Mouse (Mus musculus): ENCODE data around the gene Scgb1b12. TPM values are rescaled to one million over a fixed set of nuclear protein-coding genes. Genes with fewer than 3 reads are reported as not detected.

The Scgb1b12 gene
- not detected for polyA plus RNA-seq (2014; fragmentation: Illumina TruSeq; extraction: RNeasy Lipid Tissue Mini Kit (QIAGEN cat#74804))

DNA sequence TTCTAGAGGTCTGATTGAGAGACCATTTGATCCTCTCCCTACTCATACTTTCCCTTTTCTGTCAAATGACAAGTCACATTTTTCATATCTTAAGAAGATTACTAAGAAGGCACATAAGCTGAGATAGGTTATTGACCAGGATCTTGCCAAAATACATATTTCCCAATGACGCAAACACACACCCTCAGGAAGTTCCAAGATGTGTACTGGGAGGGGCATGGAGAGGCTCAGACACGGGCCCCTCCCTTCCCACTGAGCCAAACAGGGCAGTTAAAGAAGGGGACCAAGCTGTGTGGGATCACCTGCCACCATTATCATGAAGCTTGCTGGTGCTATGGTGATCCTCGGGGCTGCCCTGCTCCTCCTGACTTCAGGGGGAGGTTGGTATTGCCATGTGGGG, at the start of gene Scgb1b12:
Gene Scgb1b12, plus strand, starts transcription at position 301 of the 400 bp plus-strand sequence.

DNA sequence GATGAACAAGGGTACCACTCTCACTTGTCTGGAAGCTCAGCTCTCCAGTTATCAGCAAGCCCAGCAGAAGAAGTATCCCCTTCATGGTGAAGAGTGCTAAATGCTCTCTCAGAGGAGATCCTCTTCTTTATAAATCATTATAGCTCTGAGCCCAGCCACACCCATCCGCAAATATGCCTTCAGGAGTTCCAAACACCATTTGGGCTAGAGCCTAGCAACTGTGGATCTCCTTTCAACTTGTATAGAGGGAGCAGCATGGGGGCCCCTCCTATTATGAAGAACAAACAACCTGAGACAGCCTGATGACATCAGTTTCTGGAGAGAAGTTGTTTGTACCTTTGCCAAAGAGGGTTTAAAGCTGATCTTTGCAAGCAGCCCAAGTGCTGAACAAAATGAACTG, 6.8 kb upstream of the Scgb1b12 start, which contains the start of gene Scgb2b12:
Gene Scgb2b12, minus strand, starts transcription at position 101 of the 400 bp plus-strand sequence.

Other genes with a start within 250 kb of the Scgb1b12 start
- gene Scgb1b10, start 233.3 kb upstream of the Scgb1b12 start, polyA plus RNA-seq (2014; fragmentation: Illumina TruSeq; extraction: RNeasy Lipid Tissue Mini Kit (QIAGEN cat#74804)) = not detected
- gene Scgb2b11, start 123.0 kb upstream of the Scgb1b12 start, polyA plus RNA-seq (2014; fragmentation: Illumina TruSeq; extraction: RNeasy Lipid Tissue Mini Kit (QIAGEN cat#74804)) = not detected
- gene Scgb1b11, start 111.3 kb upstream of the Scgb1b12 start, polyA plus RNA-seq (2014; fragmentation: Illumina TruSeq; extraction: RNeasy Lipid Tissue Mini Kit (QIAGEN cat#74804)) = not detected
- not detected for gene Scgb2b12, start 6.9 kb upstream of the Scgb1b12 start, polyA plus RNA-seq (2014; fragmentation: Illumina TruSeq; extraction: RNeasy Lipid Tissue Mini Kit (QIAGEN cat#74804))
- gene Scgb1b29, start 107.4 kb downstream of the Scgb1b12 start, polyA plus RNA-seq (2014; fragmentation: Illumina TruSeq; extraction: RNeasy Lipid Tissue Mini Kit (QIAGEN cat#74804)) = not detected